Mouse (Mus musculus) MEL (cell line): ENCODE results near the gene Tmem91. TPM values are rescaled to one million over a fixed set of nuclear protein-coding genes. Genes with fewer than 3 reads are reported as not detected.

Experiments used
- DNase-seq: peaks from one replicate; pipeline ENCODE4 v3.0.0; 2011; ENCODE audit warnings: low read depth, low spot score
- H3K27ac ChIP-seq: 2 replicates; pipeline ENCODE4 v1.5.1; 2012; ENCODE audit warnings: low read depth, mild to moderate bottlenecking, control low read depth, low read length, moderate library complexity; ENCODE audit not compliant: control insufficient read depth
- H3K27me3 ChIP-seq, 2 experiments: fragments of 150-350 bp in 1 of 2; sonication (generic) in 1 of 2; 2 replicates each; pipeline ENCODE4 v1.6.1; 2012; ENCODE audit warnings: low read length in 2 of 2, mild to moderate bottlenecking in 2 of 2, improper control_type of control experiment in 1 of 2, moderate library complexity in 1 of 2; ENCODE audit not compliant: insufficient read depth in 2 of 2, control insufficient read depth in 1 of 2
- H3K36me3 ChIP-seq, 2 experiments: 2 replicates each; pipeline ENCODE4 v1.6.1; 2012 to 2014; ENCODE audit warnings: low read length in 2 of 2, improper control_type of control experiment in 1 of 2, inconsistent platforms in 1 of 2, mild to moderate bottlenecking in 1 of 2; ENCODE audit not compliant: insufficient read depth in 2 of 2, control insufficient read depth in 1 of 2
- H3K4me1 ChIP-seq, 2 experiments: fragments of 150-350 bp in 1 of 2; sonication (generic) in 1 of 2; 2 replicates each; pipeline ENCODE4 v1.6.1; 2012; ENCODE audit warnings: low read length in 2 of 2, improper control_type of control experiment in 1 of 2, mild to moderate bottlenecking in 1 of 2; ENCODE audit not compliant: insufficient read depth in 2 of 2, control insufficient read depth in 1 of 2
- H3K4me3 ChIP-seq, 2 experiments: fragments of 150-350 bp in 1 of 2; sonication (generic) in 1 of 2; 2 replicates each; pipeline ENCODE4 v1.5.1; 2012; ENCODE audit warnings: low read depth in 2 of 2, low read length in 2 of 2, mild to moderate bottlenecking in 2 of 2, moderate library complexity in 2 of 2, control low read depth in 1 of 2, improper control_type of control experiment in 1 of 2; ENCODE audit not compliant: control insufficient read depth in 1 of 2, insufficient read depth in 1 of 2
- H3K79me2 ChIP-seq: 2 replicates; pipeline ENCODE4 v1.6.1; 2012; ENCODE audit warnings: mild to moderate bottlenecking, low read length, moderate library complexity; ENCODE audit not compliant: control insufficient read depth, poor library complexity, insufficient read depth
- H3K9ac ChIP-seq: 2 replicates; pipeline ENCODE4 v1.6.1; 2012; ENCODE audit warnings: low read depth, mild to moderate bottlenecking, control low read depth, low read length, moderate library complexity; ENCODE audit not compliant: control insufficient read depth, poor library complexity, severe bottlenecking
- H3K9me3 ChIP-seq: fragments of 150-350 bp; sonication (generic); replicated peaks from 2 replicates; pipeline ENCODE4 v1.6.1; 2012; ENCODE audit warnings: mild to moderate bottlenecking, low read length, improper control_type of control experiment, moderate library complexity; ENCODE audit not compliant: insufficient read depth
- E2F4 ChIP-seq: IDR thresholded peaks from 2 replicates; pipeline ENCODE4 v1.6.1; 2011; ENCODE audit warnings: low read depth, low read length, improper control_type of control experiment, borderline replicate concordance
- EP300 ChIP-seq, 2 experiments: IDR thresholded peaks; 2 replicates each; pipeline ENCODE4 v1.6.1; 2011; ENCODE audit warnings: improper control_type of control experiment in 2 of 2, low read length in 2 of 2, low read depth in 1 of 2, mild to moderate bottlenecking in 1 of 2
- MAFK ChIP-seq: IDR thresholded peaks from 2 replicates; pipeline ENCODE4 v1.6.1; 2011; ENCODE audit warnings: low read depth, mild to moderate bottlenecking, low read length, improper control_type of control experiment, borderline replicate concordance
- MYB ChIP-seq: IDR thresholded peaks from 2 replicates; pipeline ENCODE4 v1.6.1; 2011; ENCODE audit warnings: mild to moderate bottlenecking, low read depth, low read length, improper control_type of control experiment
- POLR2A ChIP-seq, 2 experiments: IDR thresholded peaks; 2 replicates each; pipeline ENCODE4 v1.6.1; 2011 to 2012; ENCODE audit warnings: low read length in 2 of 2, mild to moderate bottlenecking in 2 of 2, control low read depth in 1 of 2, improper control_type of control experiment in 1 of 2, low read depth in 1 of 2, moderate library complexity in 1 of 2; ENCODE audit not compliant: control insufficient read depth in 1 of 2, insufficient read depth in 1 of 2, poor library complexity in 1 of 2
- POLR2AphosphoS2 ChIP-seq: IDR thresholded peaks from 2 replicates; pipeline ENCODE4 v1.6.1; 2011; ENCODE audit warnings: low read length, improper control_type of control experiment
- POLR2AphosphoS5 ChIP-seq: IDR thresholded peaks from 2 replicates; pipeline ENCODE4 v1.6.1; 2012; ENCODE audit warnings: low read depth, borderline replicate concordance, mild to moderate bottlenecking, inconsistent platforms, low read length, moderate library complexity, mixed read lengths
- ZMIZ1 ChIP-seq: IDR thresholded peaks from 2 replicates; pipeline ENCODE4 v1.6.1; 2012; ENCODE audit warnings: low read depth, mild to moderate bottlenecking, inconsistent platforms, low read length, improper control_type of control experiment, moderate library complexity
- ZNF384 ChIP-seq: IDR thresholded peaks from 2 replicates; pipeline ENCODE4 v1.6.1; 2012; ENCODE audit warnings: low read depth, mild to moderate bottlenecking, inconsistent platforms, low read length, improper control_type of control experiment
- polyA plus RNA-seq, 2 experiments: library from polyadenylated mRNA; stranded (reverse) in 1 of 2; unstranded in 1 of 2; fragments of >175 nt in 1 of 2; fragments of >200 nt in 1 of 2; gene quantifications; 2 replicates each; pipeline versions ENCODE4 v1.2.1 to v1.2.4; 2012; ENCODE audit warnings: low replicate concordance in 2 of 2, low read depth in 1 of 2; ENCODE audit not compliant: insufficient read length in 2 of 2, insufficient read depth in 1 of 2, missing spikeins in 1 of 2
- total RNA-seq: library from RNA; depleted of rRNA; stranded (reverse); fragments of 300-350 nt; gene quantifications from 2 replicates; pipeline ENCODE4 v1.2.3, GENCODE M21; 2012

The Tmem91 gene
- total and polyA plus RNA-seq, 3 experiments = 0.89 to 3.3 TPM; not detected in 1

GRCm38 (mm10) chr7:25711165-25711564 lies 36.2 kb upstream of the Tmem91 start:
- Histone ChIP-seq H3K9ac (no peak overlapping the region), H3K4me1 (peaks cover 0 to 5% of the 10 kb centered on the region in 2 experiments; a peak in 1 of 4 replicates), H3K79me2 (no peaks in the 10 kb centered on the region), H3K27me3 (no peaks in the 10 kb centered on the region), H3K36me3 (peaks cover 0 to 3% of the 10 kb centered on the region in 2 experiments; a peak in 2 of 4 replicates), H3K9me3 (no peaks in the 10 kb centered on the region), H3K27ac (peak overlapping the region; percentile 14; the same call in 1 of the 2 replicates), H3K4me3 (no peak overlapping the region)
- peak; percentile 20 for DNase-seq
- peak; percentile 38; the same call in 1 of the 2 replicates for TF ChIP-seq POLR2AphosphoS2
- TF ChIP-seq POLR2A (IDR thresholded peaks at IDR 0.05; ENCODE audit: control insufficient read depth in 1 of 2, insufficient read depth in 1 of 2, low read depth in 1 of 2, low read length in 2 of 2, poor library complexity in 1 of 2) = 0 out of 4 replicates have a peak, but pooled peaks of 1 of the 2 experiments have one; percentile 4
- 0 out of 2 replicates have a peak, but pooled peaks have one; percentile 30 for TF ChIP-seq MYB
- no peak for TF ChIP-seq EP300 (IDR thresholded peaks at IDR 0.05; ENCODE audit: low read depth in 1 of 2, low read length in 2 of 2)
- TF ChIP-seq MAFK = no peak

- Histone ChIP-seq H3K36me3 (peaks cover 0 to 3% of the 10 kb centered on the region in 2 experiments; a peak in 3 of 4 replicates), H3K27me3 (no peaks in the 10 kb centered on the region), H3K4me3 (no peak overlapping the region), H3K9me3 (no peaks in the 10 kb centered on the region), H3K79me2 (no peaks in the 10 kb centered on the region), H3K27ac (no peak overlapping the region), H3K4me1 (peaks cover 0 to 5% of the 10 kb centered on the region in 2 experiments; a peak in 1 of 4 replicates)
- DNase-seq = peak; percentile 28
- TF ChIP-seq E2F4 (no peak), POLR2AphosphoS5 (0 out of 2 replicates have a peak, but pooled peaks have one; percentile 35), POLR2A (IDR thresholded peaks at IDR 0.05; ENCODE audit: control insufficient read depth in 1 of 2, insufficient read depth in 1 of 2, low read depth in 1 of 2, low read length in 2 of 2, poor library complexity in 1 of 2) (0 out of 4 replicates have a peak, but pooled peaks of 1 of the 2 experiments have one; percentile 31)
- TF ChIP-seq, all 39 proteins: peak for 2
- H3K9ac ChIP-seq = no peak overlapping the region
These were observed 35.7 kb upstream of the Tmem91 start for GRCm38 (mm10) chr7:25710519-25711130.

- Histone ChIP-seq H3K9ac (no peak overlapping the region), H3K4me3 (no peak overlapping the region), H3K4me1 (peaks cover 0 to 5% of the 10 kb centered on the region in 2 experiments; a peak in 1 of 4 replicates)
- no peak for TF ChIP-seq ZNF384
- TF ChIP-seq POLR2AphosphoS2 = 0 out of 2 replicates have a peak, but pooled peaks have one; percentile 19
- 0 out of 2 replicates have a peak, but pooled peaks have one; percentile 6 for TF ChIP-seq ZMIZ1
- TF ChIP-seq, all 39 proteins: peak for 2
- Histone ChIP-seq H3K9me3 (no peaks in the 10 kb centered on the region), H3K36me3 (peaks cover 3 to 5% of the 10 kb centered on the region in 2 experiments), H3K27me3 (no peaks in the 10 kb centered on the region), H3K27ac (no peak overlapping the region), H3K79me2 (no peaks in the 10 kb centered on the region)
- DNase-seq = no peak
These were observed 35.0 kb upstream of the Tmem91 start for GRCm38 (mm10) chr7:25709961-25710360.
